Mouse (Mus musculus) cerebellum, adult (tissue): ENCODE measurements around the gene Phyhd1.

Experiments
- ATAC-seq: cut with Nextera tagmentation; 2 replicates; pipeline ENCODE4 v1.9.2; 2017; ENCODE audit warnings: mild to moderate bottlenecking, moderate library complexity, mixed read lengths; ENCODE audit not compliant: insufficient number of reproducible peaks, low FRiP score, low TSS enrichment

The Phyhd1 gene

DNA sequence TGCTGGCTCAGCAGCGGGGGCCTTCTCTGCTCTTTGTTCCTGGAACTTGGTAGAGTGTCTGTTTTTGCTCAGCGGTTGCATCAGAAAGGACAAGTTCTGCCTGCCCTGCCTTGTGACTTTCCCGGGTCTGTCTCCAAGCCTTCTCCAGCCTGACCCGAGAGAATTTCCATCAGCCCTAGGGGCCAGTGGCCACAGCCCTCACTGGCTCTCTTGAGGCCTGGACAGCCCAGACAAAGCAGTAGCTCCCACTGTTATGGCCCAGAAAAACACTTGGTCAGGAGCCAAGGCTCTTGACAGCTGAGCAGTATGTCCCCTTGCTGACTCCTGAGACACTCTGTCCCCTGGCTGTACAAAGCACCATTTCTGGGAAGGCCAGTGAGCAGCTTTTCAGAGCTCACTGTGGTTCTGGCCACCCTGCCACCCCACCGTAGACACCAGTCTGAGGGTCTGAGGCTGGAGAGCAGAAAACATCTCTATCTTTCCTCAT, at the start of gene Phyhd1:
Phyhd1 (plus strand) TSS at position 437 of the 487 bp plus-strand sequence.
- peak; percentile 42; the same call in 1 of the 2 replicates for ATAC-seq

DNA sequence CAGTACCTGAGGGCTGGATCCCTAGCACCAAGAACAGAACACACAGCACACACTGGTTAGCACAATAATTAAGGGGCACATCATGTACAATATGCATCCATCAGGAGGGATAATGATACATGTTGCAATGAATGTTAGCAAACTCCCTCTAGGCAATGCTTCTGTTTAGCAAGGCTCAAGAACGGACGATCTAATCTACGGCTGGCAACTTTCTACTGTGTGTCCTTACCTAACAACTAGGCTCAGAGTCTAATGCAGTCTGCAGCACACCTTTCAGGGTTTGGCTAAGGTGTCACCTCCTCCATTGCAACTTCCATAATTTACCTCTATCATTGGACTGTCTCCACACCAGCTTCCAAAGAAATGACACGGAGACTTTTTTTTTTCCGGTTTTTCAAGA, 49.7 kb upstream of the Phyhd1 start:
- ATAC-seq: no peak

DNA sequence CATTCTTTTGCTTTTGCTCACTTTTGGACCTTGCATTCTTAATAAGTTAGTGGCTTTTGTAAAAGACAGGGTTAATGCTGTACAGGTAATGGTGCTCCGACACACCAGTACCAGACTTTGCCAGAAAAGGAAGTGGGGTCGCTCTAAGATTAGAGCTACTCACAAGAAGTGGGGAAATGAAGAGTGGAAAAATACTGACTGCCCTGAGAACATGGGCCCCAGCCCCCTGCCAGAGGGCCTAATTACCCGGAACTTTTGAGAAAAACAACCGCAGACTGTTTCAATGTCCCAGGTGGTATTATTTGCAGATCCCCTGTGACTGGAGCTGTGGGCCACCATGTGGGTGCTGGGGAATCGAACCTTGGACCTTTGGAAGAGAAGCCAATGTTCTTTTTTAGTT, 30.4 kb upstream of the Phyhd1 start:
- ATAC-seq: no peak

DNA sequence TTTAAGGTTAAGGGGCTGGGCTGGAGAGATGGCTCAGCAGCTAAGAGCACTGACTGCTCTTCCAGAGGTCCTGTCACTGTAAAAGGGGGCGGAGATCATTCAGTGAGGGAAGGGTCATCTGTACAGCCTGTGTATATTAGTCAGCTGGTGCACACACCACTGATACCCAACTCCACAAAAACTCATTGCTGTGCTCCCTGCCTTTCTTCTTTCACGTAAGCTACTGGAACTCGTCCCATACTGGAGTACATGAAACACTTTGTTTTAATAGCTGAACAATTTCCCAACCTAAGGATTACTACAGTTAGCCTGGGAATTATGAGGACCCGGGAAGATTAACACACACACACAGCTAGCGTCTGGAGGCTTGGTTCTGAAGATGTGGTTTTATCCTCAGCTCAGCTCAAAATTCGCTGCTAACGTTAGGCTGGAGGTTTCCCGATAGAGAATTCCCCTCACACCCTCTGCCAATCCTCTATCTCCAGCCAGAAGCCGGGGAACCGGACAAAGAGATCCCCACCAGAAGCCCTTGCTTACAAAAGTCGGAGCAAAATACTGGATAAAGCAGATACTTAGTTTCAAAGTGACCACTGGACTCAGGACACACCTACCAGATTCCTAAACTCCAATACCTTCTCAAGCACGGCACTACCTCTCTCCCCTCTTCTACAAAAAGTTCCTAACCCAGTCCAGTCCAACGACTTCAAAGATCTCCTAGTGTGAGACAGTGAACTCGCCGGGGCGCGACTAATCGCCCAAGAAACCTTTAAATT, 29.4 kb upstream of the Phyhd1 start:
- ATAC-seq: no peak

DNA sequence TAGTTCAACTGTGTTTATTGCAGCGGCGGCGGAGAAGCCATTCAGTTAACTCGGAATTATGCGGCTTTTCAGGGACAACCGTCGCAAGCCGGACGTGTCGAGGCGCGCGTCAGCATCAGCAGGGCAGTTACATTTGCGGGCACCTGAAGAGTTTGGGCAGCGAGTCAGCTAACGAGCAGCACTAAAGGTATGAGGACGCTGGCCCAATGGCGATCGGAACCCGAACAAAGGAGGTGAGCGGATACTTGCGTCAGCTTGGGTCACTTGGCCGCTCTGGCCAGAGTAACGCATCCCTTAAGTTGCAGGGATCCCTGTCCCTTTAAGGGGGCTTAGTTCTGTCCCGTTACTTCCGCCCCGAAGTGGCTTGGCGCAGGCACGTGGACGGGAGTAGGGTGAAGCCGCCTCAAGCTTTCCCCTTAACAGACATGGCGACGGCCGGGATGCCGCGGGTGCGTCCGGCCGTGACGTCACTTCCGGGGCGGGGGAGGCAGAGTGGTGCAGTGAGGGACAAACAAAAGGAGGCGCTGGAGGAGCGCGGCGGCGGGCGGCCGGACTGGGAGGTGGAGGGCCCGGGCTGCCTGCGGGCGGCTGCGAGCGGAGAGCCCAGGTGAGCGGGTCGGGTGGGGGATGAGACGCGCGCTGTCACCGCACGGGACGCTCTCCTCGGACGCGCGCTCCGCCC, 28.7 kb upstream of the Phyhd1 start, which contains the start of gene Lrrc8a:
Lrrc8a (plus strand) TSS at position 517 of the 682 bp plus-strand sequence.
- ATAC-seq: peak; percentile 96

DNA sequence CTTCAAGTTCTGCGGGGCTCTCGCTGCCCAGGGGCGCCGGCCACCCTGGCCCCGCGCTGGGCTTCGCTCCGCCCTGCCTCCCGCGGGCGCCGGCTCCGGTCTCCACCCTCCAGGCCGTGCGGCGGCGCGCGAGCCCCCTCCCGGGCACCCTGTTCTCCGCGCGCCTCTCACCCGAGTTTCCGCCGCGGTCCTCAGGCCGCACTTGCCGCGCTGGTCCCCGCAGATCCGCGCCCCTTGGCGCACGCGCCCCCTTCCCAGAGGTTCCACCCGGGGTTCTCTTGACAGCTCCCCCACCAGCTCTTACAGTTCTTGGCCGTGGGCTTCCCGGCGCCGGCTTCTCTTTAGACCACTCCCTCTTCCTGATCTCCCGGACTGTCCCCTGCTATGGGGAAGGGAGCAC, 28.1 kb upstream of the Phyhd1 start:
- ATAC-seq: peak; percentile 62

DNA sequence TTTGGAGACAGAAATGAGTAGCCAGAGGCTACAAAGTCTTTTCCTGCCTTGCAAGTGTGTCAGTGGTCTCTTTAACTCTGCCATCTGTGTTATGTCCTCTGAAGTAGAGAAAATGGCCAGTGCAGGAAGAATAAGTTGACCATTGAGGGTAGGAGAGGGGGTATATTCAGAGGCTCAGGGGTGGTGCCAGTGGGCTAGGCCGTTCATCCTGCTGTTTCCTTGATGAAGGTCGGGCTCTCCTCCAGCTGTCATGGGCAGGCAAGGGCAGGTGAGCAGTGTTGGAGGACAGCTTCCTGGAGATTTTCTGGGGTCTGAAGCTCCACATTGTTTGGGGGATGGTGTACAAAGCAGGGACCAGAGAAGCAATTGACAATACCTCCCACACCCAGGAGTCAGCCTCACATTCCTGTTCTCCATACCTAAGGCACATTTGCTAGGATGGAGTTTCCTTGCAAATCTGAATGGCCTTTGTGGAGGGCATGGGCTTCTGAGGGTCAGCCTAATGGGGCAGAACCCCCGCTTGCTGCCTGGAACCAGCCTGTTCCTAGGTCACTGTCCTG, 27.0 kb upstream of the Phyhd1 start:
- no peak for ATAC-seq

DNA sequence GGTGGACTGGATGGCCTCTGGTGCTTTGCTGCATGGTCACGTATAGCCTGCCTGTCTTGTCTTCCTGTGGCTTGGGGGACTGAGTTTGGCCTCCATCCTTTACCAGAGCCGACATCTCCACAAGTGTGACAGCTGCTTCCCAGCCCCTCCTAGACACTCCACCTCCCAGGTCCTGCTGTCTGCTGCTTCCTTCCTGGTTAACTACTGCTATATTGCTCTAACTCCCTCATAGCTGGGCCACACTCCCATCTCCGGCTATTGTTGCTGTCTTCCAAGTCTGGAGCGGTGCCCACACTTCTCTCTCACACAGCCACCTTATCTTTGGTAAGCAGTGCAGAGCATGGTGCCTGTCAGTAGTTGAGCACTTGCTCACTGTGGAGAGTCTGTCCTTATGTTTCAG, 26.2 kb upstream of the Phyhd1 start:
- no peak for ATAC-seq

DNA sequence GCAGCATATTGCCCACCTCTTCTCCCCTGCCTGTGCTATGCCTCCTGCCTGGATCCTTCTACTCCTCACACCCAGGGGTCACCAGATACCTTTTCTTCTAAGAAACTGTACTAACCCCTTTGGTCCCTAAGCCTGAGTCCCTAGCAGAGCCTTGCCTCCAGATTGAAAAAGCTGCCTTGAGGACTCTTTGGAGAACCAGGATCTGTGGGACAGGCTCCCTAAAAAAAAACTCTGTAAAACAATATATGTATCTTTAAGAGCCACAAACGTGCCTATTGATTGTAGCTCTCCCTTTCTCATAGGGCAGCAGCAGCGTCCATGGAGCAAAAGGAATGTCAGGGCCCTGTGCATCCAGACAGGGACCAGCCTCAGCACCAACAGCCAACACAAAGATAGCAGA, 25.7 kb upstream of the Phyhd1 start, which contains the start of gene Gm28035:
Gm28035 (plus strand) TSS at position 301 of the 400 bp plus-strand sequence.
- ATAC-seq: no peak

DNA sequence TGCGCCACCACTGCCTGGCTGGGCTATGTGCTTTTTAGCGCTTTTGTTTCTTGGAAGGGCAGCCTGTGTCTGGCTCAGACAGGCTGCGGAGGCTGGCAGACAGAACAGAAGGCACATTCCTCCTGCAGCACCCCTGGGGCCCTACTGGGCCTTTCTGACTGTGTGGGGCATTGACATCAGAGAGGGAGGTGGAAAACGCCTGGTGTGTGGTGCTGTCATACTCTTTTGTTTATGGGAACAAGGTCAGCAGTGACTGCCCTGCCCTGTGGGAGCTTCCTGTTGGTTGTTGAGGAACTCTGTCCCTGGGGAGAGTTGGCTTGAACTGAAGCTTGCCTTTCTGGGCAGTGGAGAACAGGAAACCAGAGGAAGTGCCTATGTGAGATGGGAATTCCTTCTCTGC, 23.5 kb upstream of the Phyhd1 start:
- peak; percentile 50; the same call in 1 of the 2 replicates for ATAC-seq

DNA sequence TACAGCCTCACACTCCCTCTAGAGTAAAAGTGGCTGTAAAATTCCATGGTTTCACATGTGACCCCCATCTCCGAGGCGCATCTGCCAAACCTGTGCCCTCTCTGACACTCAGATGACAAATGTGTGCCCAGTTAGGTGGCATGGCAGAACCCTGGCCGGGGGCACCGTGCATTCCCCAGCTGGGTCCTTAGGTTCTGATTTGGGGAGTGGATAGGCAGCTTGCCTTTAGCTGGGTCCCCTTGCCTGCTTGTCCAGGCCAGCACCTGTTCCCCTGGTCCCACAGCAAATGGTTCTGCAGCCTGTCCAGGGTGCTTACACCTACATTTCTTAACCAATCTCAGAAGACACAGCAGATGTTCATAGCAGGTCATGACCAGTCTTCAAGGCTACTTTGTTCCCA, 22.6 kb upstream of the Phyhd1 start:
- no peak for ATAC-seq

DNA sequence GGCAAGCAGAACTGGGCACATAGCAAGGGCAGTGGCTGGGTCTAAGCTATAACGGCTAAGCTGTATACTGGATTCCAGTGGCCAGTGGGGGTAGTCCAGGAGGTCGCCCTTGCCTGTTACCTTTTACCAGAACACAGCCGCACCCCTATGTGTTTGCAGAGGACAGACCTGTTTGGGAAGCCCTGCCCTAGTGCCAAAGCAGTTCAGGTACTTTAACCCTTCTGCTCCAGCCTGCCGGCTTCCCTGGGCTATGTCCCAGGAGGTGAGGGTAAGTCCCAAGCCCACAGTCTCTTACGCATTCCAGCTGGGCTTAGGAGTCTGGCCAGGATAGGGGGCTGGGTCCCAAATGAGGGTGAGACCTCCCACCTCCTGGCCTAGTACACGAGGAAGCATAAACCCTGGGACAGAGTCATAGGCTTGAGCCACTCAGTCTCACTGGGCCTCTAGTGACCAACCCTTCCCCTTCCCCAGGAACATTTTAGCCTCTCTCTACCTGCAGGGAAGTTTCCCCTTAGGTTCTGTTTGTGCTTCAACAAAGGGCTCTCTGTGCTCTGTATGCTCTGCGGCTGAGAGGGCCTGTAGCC, 21.3 kb upstream of the Phyhd1 start:
- ATAC-seq: no peak

DNA sequence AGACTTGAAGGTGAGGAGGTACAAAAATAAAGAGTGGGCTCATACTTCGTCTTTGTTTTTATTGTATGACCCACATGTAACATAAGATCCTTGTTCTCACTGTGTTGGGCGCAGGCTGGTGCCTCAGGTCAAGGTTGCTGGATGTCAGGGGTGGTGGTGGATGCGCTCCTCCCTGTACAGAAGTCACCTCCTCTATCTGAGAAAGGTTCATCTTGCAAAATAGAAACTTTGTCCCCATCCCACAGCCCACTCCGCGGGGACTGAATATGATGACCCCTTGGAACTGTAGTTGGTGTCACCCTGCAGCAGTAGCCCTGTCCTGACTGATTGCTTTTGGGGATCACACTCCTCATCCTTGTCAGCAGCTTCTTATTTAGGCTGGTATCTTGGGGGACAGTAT, 19.0 kb upstream of the Phyhd1 start:
- ATAC-seq: no peak

DNA sequence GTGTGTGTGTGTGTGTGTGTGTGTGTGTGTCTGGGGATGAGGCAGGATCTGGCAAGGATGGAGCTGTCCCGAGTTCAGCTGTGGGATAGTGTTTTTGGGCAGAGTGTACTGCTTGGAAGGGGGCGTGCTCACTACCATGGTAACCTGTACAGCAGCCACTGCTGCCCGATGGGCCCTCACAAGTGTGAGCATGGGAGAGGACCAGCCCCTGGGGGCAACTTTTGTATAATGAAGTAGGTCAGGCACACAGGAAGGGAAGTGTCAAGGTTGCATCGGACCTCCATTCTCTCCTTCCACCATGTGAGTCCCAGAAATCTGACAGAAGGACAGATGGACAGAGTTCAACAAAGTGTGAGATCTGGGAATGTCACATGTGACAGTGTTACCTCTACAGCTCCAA, 18.3 kb upstream of the Phyhd1 start:
- no peak for ATAC-seq

DNA sequence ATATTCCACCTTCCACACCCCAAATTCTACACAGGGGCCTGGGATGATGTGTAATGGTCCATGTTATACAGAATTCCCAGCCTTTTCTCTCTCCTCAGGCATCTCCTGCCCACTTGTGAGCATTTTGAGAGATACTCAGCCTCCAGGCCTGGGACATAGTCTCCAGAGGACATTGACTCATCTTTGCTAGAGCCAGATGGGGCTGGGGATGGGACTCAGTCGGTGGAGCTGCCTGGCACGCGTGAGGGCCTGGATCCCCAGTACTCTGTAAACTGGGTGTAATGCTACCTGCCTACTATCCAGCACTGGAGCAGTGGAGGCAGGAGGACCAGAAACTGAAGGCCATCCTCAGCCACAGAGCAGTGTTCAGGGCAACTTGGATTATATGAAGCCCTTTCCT, 16.8 kb upstream of the Phyhd1 start:
- ATAC-seq: no peak

DNA sequence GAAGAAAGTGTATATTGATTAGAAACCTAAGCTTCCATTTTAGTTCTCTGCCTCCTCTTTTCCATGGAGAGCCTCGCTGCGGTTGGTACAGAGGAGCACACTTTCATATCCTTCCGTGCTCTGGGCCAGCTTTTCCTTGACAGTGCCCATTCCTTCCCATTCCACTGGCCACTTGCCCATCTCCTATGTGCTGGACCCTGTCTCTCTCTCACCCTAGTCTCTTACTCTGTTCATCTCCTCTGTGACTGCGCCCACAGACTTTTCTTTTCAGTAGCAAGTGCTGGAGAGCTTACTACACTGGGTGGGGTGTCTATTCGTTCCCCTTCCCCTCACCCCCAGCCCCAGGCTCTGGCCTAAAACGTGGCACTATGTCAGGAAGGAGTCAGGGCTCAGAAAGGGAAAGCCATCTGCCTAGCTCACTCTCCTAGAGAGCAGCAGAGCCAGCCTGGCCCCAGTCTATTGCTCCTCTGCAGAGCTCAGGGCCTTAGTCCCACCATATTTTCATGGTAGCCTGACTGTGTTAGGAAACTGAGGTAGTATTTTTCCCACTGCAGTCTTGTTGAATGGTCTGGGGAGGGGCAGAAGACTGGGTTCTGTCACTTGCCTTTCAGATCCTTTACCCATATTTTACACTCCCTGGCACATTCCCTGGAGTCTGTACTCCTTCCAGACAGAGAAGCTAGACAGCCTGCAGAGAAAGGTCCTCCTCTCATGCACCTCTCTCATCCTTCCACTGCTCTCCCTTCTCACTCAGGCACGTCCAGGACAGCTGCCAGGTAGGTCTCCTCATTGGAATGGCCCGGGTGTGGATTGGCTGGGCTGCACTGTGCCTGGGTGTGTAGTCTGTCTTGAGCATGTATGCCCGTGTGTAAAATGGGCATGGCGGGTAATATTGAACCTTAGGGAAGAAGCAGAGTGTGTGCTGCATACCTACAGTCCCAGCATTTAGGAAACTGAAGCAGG, 15.6 kb upstream of the Phyhd1 start:
- no peak for ATAC-seq

DNA sequence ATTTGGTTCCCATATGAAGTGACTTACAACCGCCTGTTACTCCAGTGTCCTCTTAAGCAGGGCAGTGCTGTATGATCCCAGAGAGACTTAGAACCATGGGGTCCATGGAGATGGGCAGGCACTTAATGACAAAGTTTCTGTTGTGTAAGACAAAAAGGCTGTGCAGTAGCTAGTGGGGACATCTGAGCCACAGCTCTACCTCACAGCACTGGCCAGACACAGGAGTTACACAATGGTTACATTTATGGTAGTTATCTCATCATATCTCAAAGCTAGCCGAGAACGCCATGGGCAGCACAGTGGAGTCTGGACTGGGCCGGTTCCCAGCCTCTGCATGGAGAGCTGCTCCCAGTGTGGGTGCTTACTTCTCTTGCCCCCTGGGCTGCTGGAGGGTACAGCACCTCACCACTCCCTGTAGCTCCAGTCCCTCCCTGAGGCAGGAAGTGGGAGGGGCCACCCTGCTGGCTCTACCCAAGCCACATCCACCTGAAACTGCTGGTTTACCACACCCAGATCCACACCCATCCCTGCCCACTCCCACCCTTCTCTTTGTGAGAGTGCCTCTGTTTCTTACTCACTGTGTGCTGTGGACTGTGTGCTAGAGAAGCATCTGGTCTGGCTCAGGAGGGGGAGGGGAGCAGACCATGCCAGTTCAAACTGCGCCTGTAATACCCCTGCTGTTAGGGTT, 14.4 kb upstream of the Phyhd1 start:
- no peak for ATAC-seq

DNA sequence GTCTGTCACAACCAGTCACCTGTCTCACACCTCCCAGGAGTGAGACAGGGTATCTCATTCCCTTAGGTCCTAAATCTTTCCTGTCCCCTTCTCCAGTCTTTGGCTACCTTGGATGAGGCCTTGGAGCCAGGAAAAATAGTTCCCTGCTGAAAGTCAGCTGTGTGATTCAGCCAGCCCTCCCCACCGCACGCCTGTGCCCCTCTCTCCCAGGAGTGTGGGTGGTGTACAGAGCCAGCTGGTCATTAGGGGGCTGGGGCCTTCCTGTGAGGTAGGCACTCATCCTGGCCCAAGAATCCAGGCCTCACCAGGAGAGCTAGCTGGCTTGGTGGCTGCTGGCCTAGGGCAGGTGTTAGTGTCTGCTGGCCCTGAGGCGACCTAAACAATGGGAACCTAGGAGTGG, 13.5 kb upstream of the Phyhd1 start:
- ATAC-seq: no peak

DNA sequence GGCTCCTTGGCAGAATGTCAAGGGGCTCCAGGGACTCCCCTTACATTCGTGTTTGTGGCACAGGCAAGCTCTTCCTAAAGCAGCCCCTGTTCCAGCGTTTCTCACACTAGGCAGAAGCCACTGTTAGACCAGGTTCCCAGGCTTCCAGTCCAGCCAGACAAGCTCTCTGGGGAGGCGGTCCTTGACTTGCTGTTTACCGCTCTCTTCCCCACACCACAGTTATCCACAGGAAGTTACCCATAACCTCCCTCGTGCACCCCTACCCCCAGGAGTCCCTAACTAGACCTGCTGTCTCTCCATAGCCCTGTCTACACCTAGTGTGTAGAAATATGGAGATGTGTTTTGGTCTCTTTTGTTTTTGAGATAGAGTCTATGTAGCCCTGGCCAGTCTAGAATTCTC, 12.2 kb upstream of the Phyhd1 start:
- no peak for ATAC-seq
